Mouse (Mus musculus): Measurements from ENCODE around the gene Pgap1.

GRCm38 (mm10) chr1:54468662-54469061, 88.8 kb downstream of the Pgap1 start:
- no peak for TF ChIP-seq CTCF (IDR thresholded peaks at IDR 0.05; ENCODE audit: low read depth)
- TF ChIP-seq EP300 (IDR thresholded peaks at IDR 0.05; ENCODE audit: low read depth): no peak
